Mouse (Mus musculus) MEL (cell line): Measurements from ENCODE around the gene Cldnd2.
A peak's percentile ranks its signal among the peaks of the same experiment; 100 is the strongest.

Source experiments
- CHD1 ChIP-seq: IDR thresholded peaks from 2 replicates; pipeline ENCODE4 v1.6.1; 2012; ENCODE audit warnings: low read depth, mild to moderate bottlenecking, inconsistent platforms, low read length, improper control_type of control experiment
- CTCF ChIP-seq, 3 experiments: IDR thresholded peaks in 2 of 3; conservative IDR thresholded peaks in 1 of 3; 2 replicates each; pipeline ENCODE4 v1.5.1; 2011 to 2012; ENCODE audit warnings: low read length in 3 of 3, low read depth in 2 of 3, mild to moderate bottlenecking in 2 of 3, improper control_type of control experiment in 1 of 3, inconsistent platforms in 1 of 3, mixed read lengths in 1 of 3, moderate library complexity in 1 of 3; ENCODE audit not compliant: control insufficient read depth in 1 of 3, insufficient read depth in 1 of 3, poor library complexity in 1 of 3, severe bottlenecking in 1 of 3
- EP300 ChIP-seq, 2 experiments: IDR thresholded peaks; 2 replicates each; pipeline ENCODE4 v1.6.1; 2011; ENCODE audit warnings: improper control_type of control experiment in 2 of 2, low read length in 2 of 2, low read depth in 1 of 2, mild to moderate bottlenecking in 1 of 2
- RAD21 ChIP-seq: IDR thresholded peaks from 2 replicates; pipeline ENCODE4 v1.6.1; 2011; ENCODE audit warnings: mild to moderate bottlenecking, low read depth, low read length, improper control_type of control experiment
- TAL1 ChIP-seq: IDR thresholded peaks from 2 replicates; pipeline ENCODE4 v1.6.1; 2012; ENCODE audit warnings: mild to moderate bottlenecking, inconsistent platforms, low read length, moderate library complexity, mixed read lengths
- TBP ChIP-seq: IDR thresholded peaks from 2 replicates; pipeline ENCODE4 v1.8.0; 2011; ENCODE audit warnings: low read depth, low read length, improper control_type of control experiment
- USF1 ChIP-seq: IDR thresholded peaks from 2 replicates; pipeline ENCODE4 v1.6.1; 2014; ENCODE audit warnings: low read depth, mild to moderate bottlenecking, inconsistent platforms, low read length, improper control_type of control experiment, moderate library complexity
- ZC3H11A ChIP-seq: IDR thresholded peaks from 2 replicates; pipeline ENCODE4 v1.6.1; 2012; ENCODE audit warnings: low read depth, mild to moderate bottlenecking, inconsistent platforms, low read length, improper control_type of control experiment

- no peak for TF ChIP-seq ZC3H11A
- TF ChIP-seq RAD21: no peak
- TF ChIP-seq TAL1: no peak
- no peak for TF ChIP-seq CHD1
- TF ChIP-seq EP300 (IDR thresholded peaks at IDR 0.05; ENCODE audit: low read depth in 1 of 2, low read length in 2 of 2): no peak
- TF ChIP-seq CTCF (IDR thresholded peaks at IDR 0.05 in 2 of 3, conservative IDR thresholded peaks at IDR 0.05 in 1 of 3; ENCODE audit: control insufficient read depth in 1 of 3, insufficient read depth in 1 of 3, low read depth in 2 of 3, low read length in 3 of 3, poor library complexity in 1 of 3, severe bottlenecking in 1 of 3): no peak
- TF ChIP-seq TBP: 0 out of 2 replicates have a peak, but pooled peaks have one; percentile 62
- no peak for TF ChIP-seq USF1
Observed at GRCm38 (mm10) chr7:43443126-43443916, 2.7 kb downstream of the Cldnd2 start.
